Mouse (Mus musculus) C2C12 (cell line): ENCODE results near the gene Nppb. TPM values are rescaled to one million over a fixed set of nuclear protein-coding genes. Genes with fewer than 3 reads are reported as not detected.

Source experiments
- H3K27me3 ChIP-seq: one replicate; pipeline ENCODE4 v1.6.1; 2011; ENCODE audit not compliant: control insufficient read depth, insufficient read depth, insufficient read length
- H3K36me3 ChIP-seq: one replicate; pipeline ENCODE4 v1.6.1; 2011; ENCODE audit not compliant: control insufficient read depth, insufficient read depth
- H3K4me3 ChIP-seq: one replicate; pipeline ENCODE4 v1.5.1; 2011; ENCODE audit warnings: mild to moderate bottlenecking, control low read depth; ENCODE audit not compliant: poor library complexity, insufficient read depth, severe bottlenecking
- H3K79me2 ChIP-seq: one replicate; pipeline ENCODE4 v1.6.1; 2011; ENCODE audit not compliant: control insufficient read depth, insufficient read depth
- H3K79me3 ChIP-seq: one replicate; pipeline ENCODE4 v1.6.1; 2011; ENCODE audit warnings: low read depth, control low read depth
- H3ac ChIP-seq: one replicate; pipeline ENCODE3; 2011; ENCODE audit warnings: low read depth; ENCODE audit not compliant: control insufficient read depth, insufficient read length
- CEBPB ChIP-seq: IDR thresholded peaks from one replicate; pipeline ENCODE4 v1.6.1; 2011; ENCODE audit warnings: low read depth, mild to moderate bottlenecking, control low read depth, moderate library complexity
- CTCF ChIP-seq: IDR thresholded peaks from one replicate; pipeline ENCODE4 v1.5.1; 2011; ENCODE audit not compliant: control insufficient read depth, insufficient read depth, insufficient read length
- FOSL1 ChIP-seq: IDR thresholded peaks from one replicate; pipeline ENCODE4 v1.8.0; 2011; ENCODE audit warnings: mild to moderate bottlenecking, low read length; ENCODE audit not compliant: poor library complexity, insufficient read depth, severe bottlenecking
- MAX ChIP-seq: IDR thresholded peaks from one replicate; pipeline ENCODE4 v1.6.1; 2011; ENCODE audit warnings: mild to moderate bottlenecking, control low read depth
- MYOD1 ChIP-seq: IDR thresholded peaks from one replicate; pipeline ENCODE4 v1.6.1; 2011; ENCODE audit warnings: low read depth; ENCODE audit not compliant: control insufficient read depth, insufficient read length
- MYOG ChIP-seq: IDR thresholded peaks from one replicate; pipeline ENCODE4 v1.6.1; 2011; ENCODE audit not compliant: control insufficient read depth, insufficient read length; ENCODE audit errors: extremely low read depth
- USF1 ChIP-seq: IDR thresholded peaks from one replicate; pipeline ENCODE4 v1.6.1; 2011; ENCODE audit warnings: low read depth, mild to moderate bottlenecking, control low read depth, moderate library complexity
- polyA plus RNA-seq: library from polyadenylated mRNA; unstranded; fragments of >200 nt; fragmentation: generic; extraction: Trizol; gene quantifications from one replicate; pipeline ENCODE4 v1.2.1, GENCODE M21; 2012; ENCODE audit warnings: missing spikeins

Nppb gene
- polyA plus RNA-seq, 1 experiment: 1.2 TPM

GRCm38 (mm10) chr4:148016981-148017380 is 31.4 kb downstream of the Nppb start:
- TF ChIP-seq MYOD1: no peak
- TF ChIP-seq MYOG: no peak
- no peak for TF ChIP-seq CEBPB
- TF ChIP-seq USF1: no peak
- TF ChIP-seq FOSL1: no peak
- TF ChIP-seq MAX: no peak
- no peak for TF ChIP-seq CTCF
- H3K27me3 ChIP-seq: no peaks in the 10 kb centered on the region
- H3K79me3 ChIP-seq: no peaks in the 10 kb centered on the region
- H3K79me2 ChIP-seq: no peaks in the 10 kb centered on the region
- H3K36me3 ChIP-seq: peaks cover 71% of the 10 kb centered on the region
- H3K4me3 ChIP-seq: no peak overlapping the region
- H3ac ChIP-seq: no peak overlapping the region

GRCm38 (mm10) chr4:148018410-148018809 is 32.8 kb downstream of the Nppb start:
- Histone ChIP-seq H3K36me3 (peaks cover 71% of the 10 kb centered on the region), H3K79me3 (no peaks in the 10 kb centered on the region), H3K4me3 (no peak overlapping the region), H3K27me3 (no peaks in the 10 kb centered on the region), H3K79me2 (no peaks in the 10 kb centered on the region), H3ac (no peak overlapping the region)
- TF ChIP-seq MYOD1 (no peak), FOSL1 (no peak), MAX (no peak), CTCF (no peak), CEBPB (no peak), MYOG (no peak), USF1 (no peak)

- no peak overlapping the region for H3ac ChIP-seq
- no peaks in the 10 kb centered on the region for H3K27me3 ChIP-seq
- TF ChIP-seq CTCF (no peak), USF1 (no peak), FOSL1 (no peak), MYOD1 (no peak), MYOG (no peak), CEBPB (no peak), MAX (no peak)
- no peak overlapping the region for H3K4me3 ChIP-seq
- H3K79me2 ChIP-seq: no peaks in the 10 kb centered on the region
- peaks cover 63% of the 10 kb centered on the region for H3K36me3 ChIP-seq
- H3K79me3 ChIP-seq: no peaks in the 10 kb centered on the region
Observed at GRCm38 (mm10) chr4:148024003-148024402, 38.4 kb downstream of the Nppb start.

GRCm38 (mm10) chr4:148029297-148029696 is 43.7 kb downstream of the Nppb start:
- no peak overlapping the region for H3K4me3 ChIP-seq
- peaks cover 1% of the 10 kb centered on the region for H3K79me3 ChIP-seq
- no peak overlapping the region for H3ac ChIP-seq
- H3K36me3 ChIP-seq: peaks cover 24% of the 10 kb centered on the region
- no peaks in the 10 kb centered on the region for H3K79me2 ChIP-seq
- no peaks in the 10 kb centered on the region for H3K27me3 ChIP-seq
- no peak for TF ChIP-seq CEBPB
- TF ChIP-seq MYOD1: no peak
- TF ChIP-seq CTCF: no peak

- no peak overlapping the region for H3ac ChIP-seq
- no peak overlapping the region for H3K4me3 ChIP-seq
- H3K79me3 ChIP-seq: peaks cover 1% of the 10 kb centered on the region
- no peak for TF ChIP-seq MYOD1
- no peak for TF ChIP-seq MAX
- TF ChIP-seq CEBPB: no peak
- no peak for TF ChIP-seq MYOG
- no peak for TF ChIP-seq FOSL1
- TF ChIP-seq CTCF: no peak
- no peak for TF ChIP-seq USF1
- H3K36me3 ChIP-seq: peaks cover 25% of the 10 kb centered on the region
- no peaks in the 10 kb centered on the region for H3K27me3 ChIP-seq
- H3K79me2 ChIP-seq: no peaks in the 10 kb centered on the region
Observed at GRCm38 (mm10) chr4:148030506-148030905, 44.9 kb downstream of the Nppb start.

GRCm38 (mm10) chr4:148033858-148034410 is 48.3 kb downstream of the Nppb start:
- H3K79me3 ChIP-seq: peaks cover 5% of the 10 kb centered on the region
- TF ChIP-seq MAX (no peak), USF1 (no peak), MYOD1 (no peak), CTCF (no peak), CEBPB (no peak), FOSL1 (no peak), MYOG (no peak)
- peaks cover 13% of the 10 kb centered on the region for H3K79me2 ChIP-seq
- H3K27me3 ChIP-seq: no peaks in the 10 kb centered on the region
- H3K36me3 ChIP-seq: peaks cover 13% of the 10 kb centered on the region
- no peak overlapping the region for H3ac ChIP-seq
- H3K4me3 ChIP-seq: no peak overlapping the region
